Mouse (Mus musculus) intestine, postnatal 0 days (tissue): ENCODE results near the gene Mgat5b. TPM values are rescaled to one million over a fixed set of nuclear protein-coding genes. Genes with fewer than 3 reads are reported as not detected.

ENCODE experiments used
- ATAC-seq: fragments of 200-750 bp; cut with Nextera tagmentation; 2 replicates; pipeline ENCODE4 v1.8.0; 2017; ENCODE audit warnings: mild to moderate bottlenecking, moderate TSS enrichment, moderate library complexity
- H3K27ac ChIP-seq: fragments of 300-500 bp; sonication (generic); 2 replicates; pipeline ENCODE4 v1.5.1; 2014; ENCODE audit warnings: mild to moderate bottlenecking, low read depth, low read length, moderate library complexity
- H3K27me3 ChIP-seq: fragments of 300-500 bp; sonication (generic); replicated peaks from 2 replicates; pipeline ENCODE4 v1.6.1; 2014; ENCODE audit warnings: low read length, mixed read lengths; ENCODE audit not compliant: control insufficient read depth, insufficient read depth
- H3K36me3 ChIP-seq: fragments of 300-500 bp; sonication (generic); 2 replicates; pipeline ENCODE4 v1.6.1; 2014; ENCODE audit warnings: mild to moderate bottlenecking, moderate library complexity; ENCODE audit not compliant: control insufficient read depth, insufficient read depth
- H3K4me1 ChIP-seq: fragments of 300-500 bp; sonication (generic); replicated peaks from 2 replicates; pipeline ENCODE4 v1.6.1; 2014; ENCODE audit warnings: antibody characterized with exemption, low read length, mixed read lengths; ENCODE audit not compliant: control insufficient read depth, insufficient read depth
- H3K4me2 ChIP-seq: fragments of 300-500 bp; sonication (generic); replicated peaks from 2 replicates; pipeline ENCODE4 v1.6.1; 2014; ENCODE audit warnings: low read depth, mild to moderate bottlenecking, moderate library complexity
- H3K4me3 ChIP-seq: fragments of 300-500 bp; sonication (generic); 2 replicates; pipeline ENCODE4 v1.5.1; 2014; ENCODE audit warnings: low read depth, low read length
- H3K9ac ChIP-seq: fragments of 300-500 bp; sonication (generic); 2 replicates; pipeline ENCODE4 v1.6.1; 2014; ENCODE audit warnings: mild to moderate bottlenecking, low read depth, low read length
- H3K9me3 ChIP-seq: fragments of 300-500 bp; sonication (generic); 2 replicates; pipeline ENCODE4 v1.6.1; 2016; ENCODE audit warnings: mixed run types; ENCODE audit not compliant: control insufficient read depth
- CTCF ChIP-seq: sonication (generic); IDR thresholded peaks from 2 replicates; pipeline ENCODE4 v1.5.1; 2016; ENCODE audit warnings: low read depth, mild to moderate bottlenecking, control low read depth, antibody characterized with exemption, moderate library complexity
- WGBS: fragments of 180-500 bp; shearing (Covaris S2); extraction: QIAGEN DNeasy Blood & Tissue Kit; methylation state at CpG from one replicate; pipeline ENCODE4 v1.1.7; 2014; 5-methylcytosine and 5-hydroxymethylcytosine counted together
- polyA plus RNA-seq: library from polyadenylated mRNA; unstranded; fragments of >200 nt; fragmentation: Nextera tagmentation; extraction: Ambion mirVana; gene quantifications from 2 replicates; pipeline ENCODE4 v1.2.1, GENCODE M21; 2015

The Mgat5b gene
- polyA plus RNA-seq, 1 experiment from 2014 or later: 0.25 TPM

GRCm38 (mm10) chr11:116980313-116980712, 61.6 kb downstream of the Mgat5b start:
- WGBS: 15% methylated on average over 5 of the region's 5 CpGs
- H3K27me3 ChIP-seq: no peaks in the 10 kb centered on the region
- no peak for ATAC-seq
- H3K9ac ChIP-seq: no peak overlapping the region
- no peak overlapping the region for H3K4me3 ChIP-seq
- H3K36me3 ChIP-seq: no peaks in the 10 kb centered on the region
- H3K27ac ChIP-seq: no peak overlapping the region
- TF ChIP-seq CTCF: no peak
- H3K4me2 ChIP-seq: no peak overlapping the region
- no peaks in the 10 kb centered on the region for H3K4me1 ChIP-seq
- H3K9me3 ChIP-seq: no peaks in the 10 kb centered on the region

- Histone ChIP-seq H3K4me1 (no peaks in the 10 kb centered on the region), H3K4me3 (no peak overlapping the region), H3K27ac (no peak overlapping the region), H3K4me2 (no peak overlapping the region), H3K9ac (no peak overlapping the region), H3K27me3 (no peaks in the 10 kb centered on the region), H3K36me3 (no peaks in the 10 kb centered on the region), H3K9me3 (no peaks in the 10 kb centered on the region)
- 55% methylated on average over 4 of the region's 4 CpGs for WGBS
- no peak for ATAC-seq
- TF ChIP-seq CTCF: no peak
Observed at GRCm38 (mm10) chr11:116982543-116982942, 63.9 kb downstream of the Mgat5b start.

- ATAC-seq: no peak
- TF ChIP-seq CTCF: no peak
- H3K4me2 ChIP-seq: no peak overlapping the region
Observed at GRCm38 (mm10) chr11:116985504-116986385, 67.1 kb downstream of the Mgat5b start.

DNA sequence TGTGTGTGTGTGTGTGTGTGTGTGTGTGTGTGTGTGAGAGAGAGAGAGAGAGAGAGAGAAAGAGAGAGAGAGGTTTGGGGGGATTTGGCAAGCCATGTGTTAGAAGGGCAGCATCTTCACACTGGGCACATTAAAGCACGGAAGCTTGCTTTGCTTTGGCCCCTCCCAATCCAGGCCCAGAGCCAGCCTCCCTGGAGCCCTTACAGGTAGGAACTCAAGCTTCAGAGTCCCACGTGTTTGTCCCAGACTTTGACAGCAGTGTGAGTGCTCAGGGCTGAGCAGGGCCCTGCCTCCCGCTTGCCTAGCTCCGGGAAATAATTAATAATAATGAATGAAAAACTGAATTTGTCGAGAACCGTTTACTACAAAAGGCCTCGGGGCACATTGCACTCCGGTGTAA, 69.5 kb downstream of the Mgat5b start:
- 66% methylated on average over 8 of the region's 8 CpGs for WGBS
- Histone ChIP-seq H3K9ac (no peak overlapping the region), H3K4me2 (no peak overlapping the region), H3K27me3 (no peaks in the 10 kb centered on the region), H3K4me1 (no peaks in the 10 kb centered on the region), H3K36me3 (no peaks in the 10 kb centered on the region), H3K27ac (no peak overlapping the region), H3K4me3 (no peak overlapping the region), H3K9me3 (no peaks in the 10 kb centered on the region)
- ATAC-seq: no peak
- TF ChIP-seq CTCF: no peak

More at GRCm38 (mm10) chr11:116985504-116986385, 67.1 kb downstream of the Mgat5b start:
- no peaks in the 10 kb centered on the region for H3K36me3 ChIP-seq
- H3K4me3 ChIP-seq: no peak overlapping the region
- H3K27ac ChIP-seq: no peak overlapping the region
- H3K27me3 ChIP-seq: no peaks in the 10 kb centered on the region
- H3K9ac ChIP-seq: no peak overlapping the region
- H3K9me3 ChIP-seq: no peaks in the 10 kb centered on the region
- WGBS: 79% methylated on average over 15 of the region's 15 CpGs
- no peaks in the 10 kb centered on the region for H3K4me1 ChIP-seq

GRCm38 (mm10) chr11:116990231-116990630, 71.6 kb downstream of the Mgat5b start:
- H3K9me3 ChIP-seq: no peaks in the 10 kb centered on the region

DNA sequence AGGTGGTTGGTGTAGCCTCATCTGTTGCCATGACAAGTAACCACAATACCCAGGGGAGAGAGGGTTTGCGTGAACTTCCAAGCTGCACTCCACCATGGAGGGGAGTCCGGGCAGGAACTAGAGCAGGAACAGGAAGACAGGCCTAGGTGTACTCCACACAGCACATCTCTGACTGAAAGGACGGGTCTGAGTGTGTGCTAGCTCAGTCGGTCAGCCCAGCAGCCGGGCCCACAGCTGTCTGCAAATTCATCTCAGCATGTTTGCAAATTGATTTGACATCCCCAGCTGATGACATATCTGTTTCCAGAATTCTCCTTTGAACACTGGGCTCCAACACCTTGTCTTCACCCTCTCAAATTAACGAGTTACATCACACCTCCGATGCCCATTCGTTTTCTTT, 72.7 kb downstream of the Mgat5b start:
- 83% methylated on average over 8 of the region's 8 CpGs for WGBS
- no peaks in the 10 kb centered on the region for H3K4me1 ChIP-seq
- no peaks in the 10 kb centered on the region for H3K36me3 ChIP-seq
- no peak overlapping the region for H3K9ac ChIP-seq
- H3K27ac ChIP-seq: no peak overlapping the region
- H3K4me3 ChIP-seq: no peak overlapping the region
- TF ChIP-seq CTCF: no peak
- no peaks in the 10 kb centered on the region for H3K9me3 ChIP-seq
- H3K4me2 ChIP-seq: no peak overlapping the region
- no peak for ATAC-seq
- H3K27me3 ChIP-seq: peaks cover 20% of the 10 kb centered on the region

More at GRCm38 (mm10) chr11:116990231-116990630, 71.6 kb downstream of the Mgat5b start:
- no peaks in the 10 kb centered on the region for H3K36me3 ChIP-seq
- ATAC-seq: no peak
- H3K4me3 ChIP-seq: no peak overlapping the region
- no peak overlapping the region for H3K9ac ChIP-seq
- no peak overlapping the region for H3K27ac ChIP-seq
- H3K4me2 ChIP-seq: no peak overlapping the region
- no peak for TF ChIP-seq CTCF
- no peaks in the 10 kb centered on the region for H3K4me1 ChIP-seq
- WGBS: 55% methylated on average over 7 of the region's 7 CpGs
- peaks cover 18% of the 10 kb centered on the region for H3K27me3 ChIP-seq
